Mouse (Mus musculus): ENCODE results near the gene Ppm1b. TPM values are rescaled to one million over a fixed set of nuclear protein-coding genes. Genes with fewer than 3 reads are reported as not detected.
A peak's percentile ranks its signal among the peaks of the same experiment; 100 is the strongest.
"Not testable (repeated sequence)": the region's sequence is repeated elsewhere in the genome, so short reads cannot be mapped to it uniquely, and the experiment has no call there.

Gene Ppm1b
- total RNA-seq (2021) = 100 to 1,000 TPM; 131 TPM

DNA sequence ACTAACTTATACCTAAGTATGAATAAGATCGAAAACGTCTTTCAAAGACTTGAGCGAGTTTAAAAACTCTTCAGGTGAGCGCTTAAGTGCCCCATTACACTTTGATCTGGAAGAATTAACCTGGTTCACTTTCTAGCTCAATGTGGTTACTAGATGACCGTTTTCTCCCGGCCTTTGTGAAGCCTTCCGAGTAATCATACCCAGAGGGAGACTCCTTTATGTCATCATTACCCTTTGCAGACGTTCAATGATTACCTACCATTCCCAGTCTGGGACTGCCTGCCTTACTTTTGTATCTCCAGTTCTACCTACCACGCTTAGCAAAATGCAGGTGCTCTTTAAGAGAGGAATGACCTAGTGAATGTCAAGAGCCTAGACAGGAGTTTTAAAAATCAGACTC lies at the start of gene Ppm1b:
Ppm1b (plus strand) TSS at position 301 of the 400 bp plus-strand sequence.
- DNase-seq = no peak

DNA sequence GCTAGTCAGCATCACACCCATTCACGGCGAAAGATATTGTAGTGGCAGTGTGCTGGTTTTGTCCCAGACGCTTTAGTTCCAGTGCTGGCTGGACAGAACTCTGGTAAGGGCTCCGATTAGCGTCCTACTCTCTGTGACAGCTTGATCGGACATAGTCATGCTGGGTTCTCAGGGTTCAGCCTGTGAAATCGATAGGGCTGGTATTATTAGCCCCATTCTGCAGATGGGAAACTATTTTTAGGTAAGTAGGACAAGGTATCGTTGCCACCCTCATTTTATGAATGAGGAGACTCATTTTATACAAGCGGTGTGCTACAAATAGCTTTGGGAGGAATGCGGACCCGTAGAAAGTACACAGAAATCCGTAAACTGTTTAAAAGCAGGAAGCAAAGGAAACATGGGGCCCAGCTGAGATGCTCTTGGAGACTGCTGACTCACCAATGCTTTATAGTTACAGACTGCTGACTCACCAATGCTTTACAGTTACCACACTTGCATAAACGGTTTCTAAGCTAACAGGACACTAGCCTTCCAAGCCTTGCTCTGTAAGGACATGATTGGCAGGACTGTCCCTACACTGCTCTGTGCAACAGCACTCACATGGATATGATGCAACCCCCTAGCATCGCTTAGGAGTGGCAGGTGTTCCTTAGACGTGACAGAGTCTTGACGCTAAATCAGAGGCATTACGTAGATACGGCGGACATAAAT lies 34.7 kb upstream of the Ppm1b start:
- DNase-seq = no peak

DNA sequence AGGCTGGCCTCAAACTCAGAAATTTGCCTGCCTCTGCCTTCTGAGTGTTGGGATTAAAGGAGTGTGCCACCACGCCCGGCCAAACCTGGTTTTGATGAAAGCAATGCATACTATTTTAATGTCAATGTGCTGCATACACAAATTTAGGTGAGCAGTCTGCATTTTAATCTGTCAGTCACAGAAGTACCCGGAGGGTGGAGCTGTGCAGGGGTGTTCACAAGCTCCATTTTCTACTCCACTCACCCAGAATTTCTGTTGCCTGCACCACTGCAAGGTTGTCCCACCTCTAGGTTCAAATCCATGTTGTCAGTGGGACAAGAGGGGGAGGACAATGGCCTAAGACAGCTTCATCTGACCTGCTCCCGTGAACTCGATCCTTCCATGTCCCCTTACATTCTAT lies 31.8 kb upstream of the Ppm1b start:
- DNase-seq = no peak

DNA sequence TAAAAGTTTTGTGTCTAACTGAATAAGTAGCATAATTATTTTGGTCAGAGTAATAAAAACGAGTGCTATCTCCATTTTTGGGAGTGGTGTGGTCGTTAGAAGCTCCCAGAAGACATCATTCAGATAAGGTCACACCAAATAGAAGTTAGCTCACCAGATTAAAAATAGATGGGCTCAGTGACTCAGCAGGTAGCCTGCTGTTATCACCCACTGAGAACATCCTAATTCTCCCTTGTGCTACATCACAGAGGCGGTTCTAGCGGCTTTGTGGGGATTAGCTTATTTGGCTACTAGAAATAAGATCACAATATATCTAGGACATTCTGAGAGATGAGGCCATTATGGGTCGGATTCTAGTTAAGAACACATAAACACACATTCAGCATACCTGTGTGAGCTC lies 30.3 kb upstream of the Ppm1b start:
- no peak for DNase-seq

DNA sequence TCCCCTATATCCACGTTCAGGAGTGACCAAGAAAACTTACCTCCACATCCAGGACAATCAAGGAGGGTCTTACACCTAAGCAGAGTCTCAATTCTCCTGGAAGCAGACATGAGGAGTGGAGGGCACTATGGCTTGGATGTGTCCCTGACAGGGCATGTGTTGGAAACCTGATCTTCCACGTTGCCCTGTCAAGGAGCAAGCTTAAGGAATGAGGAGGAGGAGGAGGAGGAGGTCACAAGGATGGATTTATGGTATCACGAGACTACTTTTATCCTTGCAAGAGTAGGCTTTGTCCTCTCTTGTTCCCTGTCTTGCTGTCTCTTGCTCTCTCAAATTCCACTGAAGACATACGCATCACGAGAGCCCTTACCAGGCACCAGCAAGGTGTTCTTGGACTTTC lies 29.0 kb upstream of the Ppm1b start:
- DNase-seq = no peak

DNA sequence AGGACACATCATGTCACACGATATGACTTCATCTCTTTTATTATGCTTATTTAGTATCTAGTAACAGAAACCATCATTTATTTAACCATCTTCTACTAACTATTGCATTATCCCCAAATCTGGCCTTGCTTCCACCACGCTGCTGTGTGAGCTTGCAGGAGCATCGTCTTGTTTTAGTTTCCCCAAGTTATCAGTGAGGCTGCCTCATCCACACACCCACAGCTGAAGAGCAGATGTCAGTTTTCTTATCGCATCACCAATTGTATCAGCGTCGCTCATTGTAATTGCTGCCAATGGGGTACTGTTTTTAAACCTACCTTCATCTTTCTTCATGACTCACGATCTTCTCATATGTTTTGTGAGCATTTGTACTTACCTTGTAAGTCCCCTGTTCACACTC lies 23.6 kb upstream of the Ppm1b start:
- DNase-seq = no peak

DNA sequence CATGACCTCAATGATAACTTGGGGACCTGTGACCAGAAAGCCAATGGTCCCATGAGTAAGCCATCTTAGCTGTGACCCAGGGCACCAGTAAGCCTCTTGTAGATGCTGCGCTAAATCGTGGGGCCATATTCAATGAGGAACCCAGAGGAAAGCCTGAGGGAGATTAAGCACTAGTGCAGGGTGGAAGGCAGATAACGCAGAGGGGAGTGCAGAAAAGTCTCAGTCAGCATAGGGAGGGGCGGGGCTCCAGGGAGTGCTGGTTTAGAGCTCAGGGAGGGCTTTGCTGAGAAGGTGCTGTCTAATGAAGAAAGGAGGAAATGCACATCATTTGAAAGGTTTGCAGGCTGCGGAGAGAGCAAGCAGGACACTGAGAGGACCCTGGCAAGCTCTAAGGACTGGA lies 22.6 kb upstream of the Ppm1b start:
- DNase-seq = no peak

DNA sequence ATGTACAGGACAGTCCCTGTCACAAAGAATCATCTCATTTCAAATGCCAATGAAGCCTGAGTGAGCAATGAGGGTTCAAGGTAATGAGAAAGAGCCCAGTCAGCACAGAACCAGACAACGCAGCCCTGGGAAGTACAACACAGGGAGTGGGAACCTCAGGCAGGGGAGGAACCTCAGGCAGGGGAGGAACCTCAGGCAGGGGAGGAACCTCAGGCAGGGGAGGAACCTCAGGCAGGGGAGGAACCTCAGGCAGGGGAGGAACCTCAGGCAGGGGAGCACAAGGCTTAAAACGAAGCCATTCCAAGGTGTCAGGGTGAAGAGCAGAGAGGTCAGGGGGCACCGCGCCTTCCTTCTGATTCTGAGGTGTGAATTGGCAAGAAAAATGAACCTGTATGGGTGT lies 20.9 kb upstream of the Ppm1b start:
- DNase-seq = not testable (repeated sequence)

DNA sequence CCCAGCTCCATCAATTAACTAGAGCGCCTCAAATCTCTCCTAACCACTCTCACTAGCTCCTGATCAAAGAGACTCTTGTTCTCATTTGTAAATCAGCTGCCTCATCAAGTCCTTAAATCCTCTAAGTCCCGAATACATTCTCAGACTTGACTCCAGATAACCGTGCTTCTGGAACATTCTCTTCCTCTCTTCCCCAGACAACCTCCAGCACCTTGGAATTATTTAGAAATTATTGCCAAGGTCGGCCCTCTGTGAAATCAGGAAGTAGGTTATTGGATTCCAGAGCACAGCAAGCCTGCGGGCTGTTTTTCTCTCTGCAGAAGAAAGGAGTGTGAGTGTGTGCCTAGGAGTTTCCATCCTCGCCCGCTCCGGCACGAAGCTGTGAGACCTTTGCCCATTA lies 20.2 kb upstream of the Ppm1b start:
- DNase-seq = no peak

DNA sequence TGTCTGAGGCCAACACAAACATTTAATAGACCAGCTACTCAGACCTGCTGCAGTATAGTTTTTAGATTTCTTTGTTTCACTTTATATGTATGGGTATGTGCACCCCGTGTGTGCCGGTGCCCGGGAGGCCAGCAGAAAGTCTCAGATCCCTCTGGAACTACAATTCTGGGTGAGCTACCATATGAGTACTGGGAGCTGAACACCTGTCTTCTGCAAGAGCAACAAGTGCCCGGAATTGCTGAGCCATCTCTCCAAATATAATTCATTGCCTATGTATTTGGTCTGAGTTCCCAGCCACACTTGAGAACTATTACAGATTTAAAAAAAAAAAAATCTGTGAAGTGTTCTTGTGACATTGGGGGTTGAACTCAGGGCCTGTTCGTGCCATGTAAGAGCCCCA lies 19.7 kb upstream of the Ppm1b start:
- no peak for DNase-seq

DNA sequence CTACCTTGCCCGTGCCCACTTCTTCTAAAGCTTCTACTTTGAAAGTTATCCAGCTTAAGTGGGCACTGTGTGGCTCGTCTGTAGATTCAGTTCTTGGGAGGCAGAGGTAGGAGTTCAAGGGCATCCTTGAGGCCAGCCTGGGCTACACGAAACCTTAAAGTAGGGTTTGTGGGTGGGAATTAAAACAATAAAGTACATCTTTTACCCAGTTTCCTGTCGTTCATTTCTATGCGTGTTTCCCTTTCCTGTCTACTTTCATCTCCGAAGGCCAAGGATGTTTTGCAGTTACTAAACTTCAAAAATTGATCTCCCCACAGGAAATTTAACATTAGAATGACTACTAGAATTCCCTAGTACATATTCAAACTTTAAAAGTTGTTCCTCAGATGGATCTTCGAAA lies 19.3 kb upstream of the Ppm1b start:
- no peak for DNase-seq

DNA sequence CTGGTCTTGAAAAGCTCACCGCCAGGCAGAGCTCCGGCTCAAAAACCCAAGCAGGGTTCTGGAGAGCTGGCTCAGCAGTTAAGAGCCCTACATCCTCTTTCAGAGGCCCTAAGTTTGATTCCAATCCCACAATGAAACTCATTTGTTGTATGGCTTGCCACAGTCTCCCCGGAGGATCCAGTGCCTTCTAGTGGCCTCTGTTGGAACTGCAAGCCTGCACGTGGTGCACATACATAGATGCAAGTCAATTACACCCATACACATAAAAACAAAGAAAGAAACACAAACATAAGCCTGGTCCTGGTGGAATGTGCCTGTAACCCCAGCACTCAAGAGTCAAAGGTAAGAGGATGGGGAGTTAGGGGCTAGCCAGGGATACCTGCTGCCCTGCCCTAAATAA lies 18.3 kb upstream of the Ppm1b start:
- no peak for DNase-seq

DNA sequence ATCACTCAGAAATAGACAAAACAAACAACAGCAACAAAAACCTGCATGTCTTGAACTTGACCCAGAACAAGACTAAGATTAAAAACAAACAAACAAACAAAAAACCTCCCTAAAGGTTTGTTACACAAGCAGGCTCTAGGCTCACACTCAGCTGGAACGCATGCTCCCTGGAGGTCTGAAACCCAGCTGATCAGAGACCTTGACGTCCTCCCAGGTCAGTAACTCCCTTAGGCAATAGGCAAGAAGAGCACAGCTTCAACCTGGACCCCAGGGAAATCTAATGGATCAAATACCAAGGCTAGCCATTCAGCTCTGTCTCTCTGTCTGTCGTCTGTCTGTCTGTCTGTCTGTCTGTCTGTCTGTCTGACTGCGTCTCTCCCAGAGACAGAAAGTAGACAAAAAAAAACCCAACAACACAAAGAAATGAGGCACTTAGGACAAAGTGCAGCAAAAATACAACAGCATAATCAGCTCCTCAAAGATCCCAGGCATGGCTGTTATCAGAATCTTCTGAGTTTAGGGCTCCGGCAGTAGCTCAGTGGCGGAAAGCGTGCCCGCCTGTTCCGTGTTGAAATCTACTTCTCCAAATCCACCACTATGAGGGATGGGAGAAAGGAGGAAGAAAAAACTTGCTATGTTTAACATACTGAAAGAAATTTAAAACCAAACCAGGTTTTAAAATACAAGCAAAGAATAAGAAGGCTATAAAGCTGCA lies 16.4 kb upstream of the Ppm1b start:
- no peak for DNase-seq

DNA sequence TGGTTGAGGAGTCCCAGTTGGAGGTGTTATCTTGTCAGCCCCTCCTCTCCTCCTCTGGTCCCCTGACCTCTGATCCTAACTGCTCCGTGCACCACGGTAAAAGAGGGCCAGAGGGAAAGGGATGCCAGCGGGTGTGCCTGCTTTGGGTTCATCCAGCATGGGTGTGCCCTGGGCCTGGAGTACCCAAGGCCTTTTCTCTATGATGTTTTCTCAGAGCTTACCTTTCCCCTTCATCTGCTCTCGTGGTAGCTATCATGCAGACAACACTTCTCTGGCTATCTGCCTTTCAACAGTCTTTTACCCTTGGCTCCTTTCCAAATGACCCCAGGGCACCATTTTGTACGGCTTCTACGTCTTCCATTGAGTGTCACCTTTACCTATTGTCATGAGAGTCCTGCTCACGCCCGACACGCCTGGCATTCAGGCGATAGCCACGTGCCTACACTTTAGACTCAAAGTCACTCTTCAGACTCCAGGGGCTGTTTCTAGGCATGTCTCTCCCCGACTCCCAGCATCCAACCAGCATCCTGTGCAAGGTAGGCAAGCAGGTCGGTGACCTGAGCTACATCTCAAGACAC lies 15.2 kb upstream of the Ppm1b start:
- DNase-seq = no peak

DNA sequence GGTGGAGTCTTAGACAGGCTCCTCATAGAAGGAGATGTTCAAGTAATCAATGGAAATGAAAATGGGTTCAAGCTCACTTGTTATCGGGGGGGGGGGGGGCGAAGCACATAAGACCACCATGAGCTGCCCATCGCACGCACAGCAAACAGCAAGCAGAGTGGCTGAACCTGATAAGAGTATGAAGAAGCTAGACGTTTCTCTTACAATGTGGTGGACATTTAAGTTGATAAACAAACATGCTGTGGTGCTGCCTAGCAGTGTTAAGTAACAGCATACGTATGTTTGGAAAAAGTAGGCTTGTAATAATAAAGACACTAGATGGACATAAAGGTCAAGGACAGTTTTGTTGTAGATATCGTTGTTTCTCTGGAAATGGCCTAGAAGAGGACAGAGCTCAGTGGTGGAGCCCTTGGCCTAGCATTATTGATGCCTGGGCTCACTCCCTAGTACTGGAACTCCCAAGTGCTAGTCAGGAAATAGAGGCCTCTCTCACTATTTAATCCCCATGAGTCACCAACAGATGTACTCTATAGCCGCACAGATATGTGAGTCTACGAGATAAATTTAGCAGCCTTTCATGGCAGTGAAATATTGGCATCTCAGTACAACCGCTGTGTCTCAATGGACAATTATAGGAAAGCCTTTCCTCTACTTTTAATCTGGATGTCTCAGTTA lies 14.0 kb upstream of the Ppm1b start:
- DNase-seq = no peak

DNA sequence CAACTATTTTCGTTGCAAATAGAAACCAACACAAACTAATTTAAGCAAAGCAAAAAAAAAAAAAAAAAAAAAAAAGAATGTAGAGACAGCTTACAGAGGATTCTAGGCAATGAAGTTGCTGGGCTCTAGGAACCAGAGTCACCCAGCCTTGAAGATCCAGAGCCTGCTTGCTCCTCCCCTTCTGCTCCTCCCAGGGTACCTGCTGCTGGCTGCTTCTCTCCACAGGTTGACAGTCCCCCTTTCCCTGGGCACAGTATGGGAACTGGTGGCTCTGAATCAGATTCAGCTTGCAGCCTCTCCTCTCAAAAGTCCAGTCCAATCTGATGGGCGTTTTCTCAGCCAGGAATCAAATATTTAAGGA lies 13.5 kb upstream of the Ppm1b start:
- DNase-seq = no peak

DNA sequence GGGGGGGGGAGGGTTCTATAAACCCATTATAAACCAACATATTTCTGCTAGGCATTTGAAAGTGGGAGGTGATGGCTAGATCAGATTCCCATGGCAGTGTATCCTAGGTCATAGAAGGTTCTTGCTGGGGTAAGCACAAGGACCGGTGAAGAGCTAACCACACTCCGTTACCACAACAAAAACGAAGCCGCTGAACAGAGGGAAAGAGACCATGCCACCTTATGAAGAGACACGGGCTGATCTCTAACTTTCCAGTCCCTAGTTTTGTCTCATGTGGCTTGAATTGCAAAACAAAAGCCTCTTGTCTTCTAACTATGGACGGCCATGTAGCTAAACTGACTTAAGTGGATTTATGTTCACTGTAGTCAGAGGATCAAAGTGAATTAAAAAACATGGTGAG lies 12.2 kb upstream of the Ppm1b start:
- DNase-seq = no peak

DNA sequence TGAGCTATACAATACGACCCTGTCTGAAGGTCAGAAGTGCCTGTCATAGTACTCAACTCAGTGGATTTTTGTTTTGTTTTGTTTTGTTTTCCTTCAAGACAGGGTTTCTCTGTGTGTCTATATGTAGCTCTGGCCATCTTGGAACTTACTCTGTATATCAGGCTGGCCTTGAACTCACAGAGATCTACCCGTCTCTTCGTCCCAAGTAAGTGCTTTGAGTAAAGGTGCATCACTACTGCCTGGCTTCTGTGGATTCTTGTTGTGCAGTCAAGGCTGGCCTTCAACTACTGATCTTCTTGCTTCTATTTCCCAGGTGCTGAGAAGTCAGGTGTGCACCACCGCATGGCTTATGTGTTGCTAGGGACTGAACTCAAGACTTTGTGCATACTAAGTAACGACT lies 4.0 kb upstream of the Ppm1b start:
- DNase-seq = no peak

DNA sequence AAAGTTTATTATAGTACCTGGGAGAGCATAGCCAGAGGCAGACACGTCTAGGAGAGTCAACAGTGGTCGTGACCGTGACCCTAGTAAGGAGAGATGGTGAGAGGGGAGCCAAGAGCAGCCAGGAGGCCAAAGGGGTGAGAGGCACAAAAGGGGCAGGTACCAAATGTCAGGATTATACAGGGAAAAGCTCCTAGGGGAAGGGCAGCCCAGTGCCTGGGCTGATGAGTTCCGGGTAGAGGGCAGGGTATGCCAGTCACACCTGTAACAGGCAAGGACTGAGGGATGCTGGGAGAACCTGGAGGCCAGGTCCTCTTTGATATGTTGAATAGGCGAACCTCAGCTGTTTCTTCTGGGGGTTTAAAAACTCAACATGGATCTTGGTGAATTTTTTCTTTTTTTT lies 2.8 kb upstream of the Ppm1b start:
- DNase-seq = no peak

DNA sequence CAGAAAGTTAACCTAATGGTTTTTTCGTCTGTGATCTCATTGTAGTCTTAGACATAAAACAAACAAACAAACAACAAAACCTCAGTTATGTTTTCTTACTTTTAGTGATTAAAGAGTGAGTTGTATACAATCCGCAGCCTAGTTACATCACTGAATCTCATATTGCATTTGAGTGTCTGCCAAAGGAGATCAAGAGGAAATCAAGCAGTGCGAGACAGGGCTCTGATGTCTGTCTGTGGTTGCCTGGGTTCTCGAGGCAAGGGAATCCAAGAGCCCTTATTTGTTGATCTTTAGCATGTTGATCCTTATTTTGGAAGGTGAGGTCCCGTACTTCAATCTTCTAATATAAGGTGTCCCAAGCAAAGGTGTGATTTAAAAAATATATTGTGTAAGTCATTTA lies 1.7 kb upstream of the Ppm1b start:
- DNase-seq = no peak

DNA sequence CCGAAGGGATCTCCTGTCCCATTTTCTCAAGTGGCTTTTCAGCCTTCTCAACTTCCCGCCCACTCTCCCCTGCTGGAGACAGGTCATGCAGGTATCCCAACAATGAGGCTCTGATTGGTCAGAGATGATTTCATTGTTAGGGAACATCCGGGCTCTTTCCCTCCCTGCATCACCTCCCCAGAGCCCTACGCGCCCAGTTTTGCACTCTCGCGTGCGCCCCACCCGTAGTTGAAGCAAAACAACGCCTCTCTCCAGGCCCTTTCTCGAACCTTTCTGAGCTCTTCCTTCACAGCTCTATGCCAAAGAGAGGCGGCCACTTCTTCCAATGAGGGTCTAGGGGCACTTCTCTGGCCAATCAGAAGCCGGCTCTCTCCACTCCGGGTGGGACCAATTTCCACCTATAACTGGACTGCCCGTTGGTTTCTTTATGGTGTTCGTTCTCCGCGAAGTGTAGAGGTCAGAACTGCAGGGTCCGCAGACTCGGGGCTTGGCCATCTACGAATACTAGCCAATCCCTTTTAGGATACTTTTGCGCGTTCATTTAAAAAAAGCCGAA lies 468 bp downstream of the Ppm1b start:
- DNase-seq = peak; percentile 84 to 90

DNA sequence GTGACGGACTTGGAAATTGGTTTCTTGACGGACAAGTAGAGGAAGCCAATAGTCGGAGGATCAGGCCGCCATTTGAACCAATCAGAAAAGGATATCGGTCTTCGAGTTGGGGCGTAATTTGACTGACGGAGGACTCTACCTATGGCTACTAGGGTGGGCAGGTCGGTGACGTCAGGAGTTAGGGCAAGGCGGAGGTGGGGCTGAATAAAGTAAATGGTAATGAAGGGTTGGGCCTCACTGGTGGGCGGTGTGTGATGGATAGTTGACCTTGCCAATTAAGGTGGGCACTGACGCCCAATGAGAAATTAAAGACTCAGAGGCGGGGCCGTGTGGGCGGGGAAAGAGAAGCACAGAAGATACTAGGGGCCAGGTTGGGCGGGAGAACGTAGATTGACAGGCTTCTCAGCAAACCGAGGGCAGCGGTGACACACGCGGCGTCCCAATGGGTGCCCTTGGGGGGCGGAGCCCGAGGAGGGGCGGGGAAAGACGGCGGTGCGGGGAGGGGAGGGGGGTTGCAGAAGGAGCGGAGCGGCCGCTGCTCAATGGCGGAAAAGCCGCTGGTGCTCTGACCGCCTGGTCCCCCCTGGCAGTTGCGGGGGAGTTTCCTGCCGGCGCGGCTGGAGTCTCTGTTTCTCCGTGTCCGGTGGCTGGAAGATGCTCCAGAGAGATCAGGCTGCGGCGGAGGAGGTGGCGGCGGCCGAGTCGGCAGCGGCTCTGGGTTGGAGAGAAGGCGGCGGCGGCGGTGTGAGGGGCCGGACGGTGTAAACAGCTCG lies 1.1 kb downstream of the Ppm1b start:
- DNase-seq = peak; percentile 100
